Mouse (Mus musculus): ENCODE results near the gene Brpf3. TPM values are rescaled to one million over a fixed set of nuclear protein-coding genes. Genes with fewer than 3 reads are reported as not detected.

The Brpf3 gene
- polyA plus RNA-seq, 1 experiment: 42.9 TPM

DNA sequence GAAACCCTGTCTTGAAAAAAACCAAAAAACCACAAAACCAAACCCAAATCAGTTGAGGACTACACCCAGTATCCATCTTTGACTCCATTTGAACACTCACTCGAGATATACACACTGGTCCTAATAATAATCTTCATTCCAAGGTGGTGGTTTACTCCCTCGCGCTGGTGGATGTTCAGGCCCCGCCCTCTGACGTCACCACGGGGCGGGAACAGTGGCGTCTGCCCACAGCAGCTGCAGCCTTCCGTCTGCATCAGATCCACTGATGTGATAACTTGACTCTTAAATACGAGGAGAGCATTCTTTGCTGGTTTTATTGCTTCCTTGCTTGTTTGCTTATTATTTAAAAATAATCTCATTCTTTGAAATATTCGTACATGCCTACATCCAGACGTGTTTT, 81.4 kb downstream of the Brpf3 start:
- Histone ChIP-seq H3K4me3 (ENCODE audit: extremely low read depth, insufficient read depth, insufficient read length) (no peak overlapping the region), H3K4me1 (ENCODE audit: control insufficient read depth, insufficient read depth, insufficient read length) (no peaks in the 10 kb centered on the region; the same call in 1 of the 2 replicates), H3K27ac (ENCODE audit: insufficient read depth, low read length) (no peak overlapping the region), H3K36me3 (ENCODE audit: control insufficient read depth, insufficient read depth, low read length) (no peaks in the 10 kb centered on the region), H3K27me3 (ENCODE audit: control insufficient read depth, insufficient read depth, low read length) (no peaks in the 10 kb centered on the region)
- TF ChIP-seq POLR2A (IDR thresholded peaks at IDR 0.05; ENCODE audit: low read depth, low read length) (no peak), CTCF (IDR thresholded peaks at IDR 0.05; ENCODE audit: extremely low read depth, insufficient read depth, insufficient read length, insufficient replicate concordance) (no peak)
- DNase-seq (ENCODE audit: low read depth in 1 of 2, low spot score in 2 of 2): peak; percentile 64 to 66
- 3% methylated on average over 12 of the region's 12 CpGs for WGBS

DNA sequence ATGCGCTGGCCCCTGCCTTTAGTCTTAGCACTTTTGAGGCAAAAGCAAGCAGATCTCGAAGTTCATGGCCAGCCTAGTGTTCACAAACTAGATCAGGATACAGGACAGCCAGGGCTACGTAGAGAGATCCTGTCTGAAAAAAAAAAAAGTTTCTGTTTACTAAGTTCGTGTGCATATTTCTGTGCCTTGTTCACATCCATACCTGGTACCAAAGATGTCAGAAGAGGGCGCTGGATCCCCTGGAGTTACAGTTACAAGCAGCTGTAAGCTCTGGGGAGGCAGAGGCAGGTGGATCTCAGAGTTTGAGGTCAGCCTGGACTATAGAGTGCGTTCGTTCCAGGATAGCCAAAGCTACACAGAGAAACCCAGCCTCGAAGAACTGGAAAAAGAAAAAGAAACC, 81.9 kb downstream of the Brpf3 start:
- WGBS: 32% methylated on average over 8 of the region's 8 CpGs
- H3K27ac ChIP-seq (ENCODE audit: insufficient read depth, low read length): no peak overlapping the region
- H3K36me3 ChIP-seq (ENCODE audit: control insufficient read depth, insufficient read depth, low read length): no peaks in the 10 kb centered on the region
- H3K4me1 ChIP-seq (ENCODE audit: control insufficient read depth, insufficient read depth, insufficient read length): no peaks in the 10 kb centered on the region; the same call in 1 of the 2 replicates
- DNase-seq (ENCODE audit: low read depth in 1 of 2, low spot score in 2 of 2): peak in 1 of 2 experiments; percentile 43
- TF ChIP-seq POLR2A (IDR thresholded peaks at IDR 0.05; ENCODE audit: low read depth, low read length) (no peak), CTCF (IDR thresholded peaks at IDR 0.05; ENCODE audit: extremely low read depth, insufficient read depth, insufficient read length, insufficient replicate concordance) (no peak)
- H3K27me3 ChIP-seq (ENCODE audit: control insufficient read depth, insufficient read depth, low read length): no peaks in the 10 kb centered on the region
- no peak overlapping the region for H3K4me3 ChIP-seq (ENCODE audit: extremely low read depth, insufficient read depth, insufficient read length)

DNA sequence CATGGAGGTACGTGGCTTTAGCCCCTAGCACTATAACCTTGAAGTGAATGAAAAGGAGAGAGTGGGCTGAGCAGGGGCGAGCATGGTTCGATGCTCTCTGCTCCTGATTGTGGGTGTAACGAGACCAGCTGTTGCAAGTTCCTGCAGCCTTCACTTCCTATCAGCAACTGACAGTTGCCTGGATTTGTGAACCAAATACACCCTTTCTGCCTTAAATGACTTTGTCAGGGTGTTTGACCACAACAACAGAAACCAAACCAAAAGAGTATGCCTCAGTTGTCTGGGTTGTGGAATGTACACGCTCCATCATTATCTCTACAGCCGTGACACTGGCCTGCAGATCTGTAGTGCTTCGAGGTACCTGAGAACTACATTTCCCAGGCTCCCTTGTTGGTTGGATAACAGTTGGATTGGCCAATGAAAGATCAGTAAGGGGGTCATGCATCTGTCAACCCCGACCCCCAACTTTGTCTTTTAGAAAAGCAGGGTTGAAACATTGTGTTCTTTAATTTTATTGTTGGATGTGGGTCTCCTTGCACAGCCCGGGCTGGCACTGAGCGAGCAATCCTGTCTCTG, 83.1 kb downstream of the Brpf3 start:
- Histone ChIP-seq H3K4me3 (ENCODE audit: extremely low read depth, insufficient read depth, insufficient read length) (no peak overlapping the region), H3K4me1 (ENCODE audit: control insufficient read depth, insufficient read depth, insufficient read length) (no peaks in the 10 kb centered on the region; the same call in 1 of the 2 replicates), H3K36me3 (ENCODE audit: control insufficient read depth, insufficient read depth, low read length) (no peaks in the 10 kb centered on the region), H3K27ac (ENCODE audit: insufficient read depth, low read length) (no peak overlapping the region), H3K27me3 (ENCODE audit: control insufficient read depth, insufficient read depth, low read length) (no peaks in the 10 kb centered on the region)
- DNase-seq (ENCODE audit: low read depth in 1 of 2, low spot score in 2 of 2): no peak
- 39% methylated on average over 10 of the region's 10 CpGs for WGBS
- TF ChIP-seq CTCF (IDR thresholded peaks at IDR 0.05; ENCODE audit: extremely low read depth, insufficient read depth, insufficient read length, insufficient replicate concordance) (no peak), POLR2A (IDR thresholded peaks at IDR 0.05; ENCODE audit: low read depth, low read length) (no peak)

DNA sequence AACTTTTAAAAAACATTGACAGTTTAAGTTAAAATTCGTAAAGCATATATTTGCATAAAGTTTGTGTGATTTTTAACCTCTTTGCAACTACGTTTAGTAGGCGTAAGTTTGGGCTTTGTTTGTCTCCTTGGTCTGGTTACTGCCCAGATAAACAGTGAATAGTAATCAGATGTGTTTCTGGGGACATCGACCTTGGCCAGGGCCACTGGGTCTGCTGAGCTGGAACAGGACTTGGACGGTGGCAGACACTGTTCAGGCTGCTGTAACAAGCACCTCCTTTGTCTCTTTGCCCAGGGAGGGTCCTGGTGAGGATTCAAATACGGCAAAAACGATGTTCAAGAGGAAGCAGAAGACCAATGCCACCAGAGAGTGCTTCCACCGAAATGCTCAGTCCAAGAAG, 84.3 kb downstream of the Brpf3 start:
- no peaks in the 10 kb centered on the region for H3K27me3 ChIP-seq (ENCODE audit: control insufficient read depth, insufficient read depth, low read length)
- H3K36me3 ChIP-seq (ENCODE audit: control insufficient read depth, insufficient read depth, low read length): no peaks in the 10 kb centered on the region
- no peak for DNase-seq (ENCODE audit: low read depth in 1 of 2, low spot score in 2 of 2)
- no peaks in the 10 kb centered on the region; the same call in 1 of the 2 replicates for H3K4me1 ChIP-seq (ENCODE audit: control insufficient read depth, insufficient read depth, insufficient read length)
- no peak overlapping the region for H3K27ac ChIP-seq (ENCODE audit: insufficient read depth, low read length)
- H3K4me3 ChIP-seq (ENCODE audit: extremely low read depth, insufficient read depth, insufficient read length): no peak overlapping the region
- TF ChIP-seq CTCF (IDR thresholded peaks at IDR 0.05; ENCODE audit: extremely low read depth, insufficient read depth, insufficient read length, insufficient replicate concordance) (no peak), POLR2A (IDR thresholded peaks at IDR 0.05; ENCODE audit: low read depth, low read length) (no peak)
- WGBS: 86% methylated on average over 8 of the region's 8 CpGs

DNA sequence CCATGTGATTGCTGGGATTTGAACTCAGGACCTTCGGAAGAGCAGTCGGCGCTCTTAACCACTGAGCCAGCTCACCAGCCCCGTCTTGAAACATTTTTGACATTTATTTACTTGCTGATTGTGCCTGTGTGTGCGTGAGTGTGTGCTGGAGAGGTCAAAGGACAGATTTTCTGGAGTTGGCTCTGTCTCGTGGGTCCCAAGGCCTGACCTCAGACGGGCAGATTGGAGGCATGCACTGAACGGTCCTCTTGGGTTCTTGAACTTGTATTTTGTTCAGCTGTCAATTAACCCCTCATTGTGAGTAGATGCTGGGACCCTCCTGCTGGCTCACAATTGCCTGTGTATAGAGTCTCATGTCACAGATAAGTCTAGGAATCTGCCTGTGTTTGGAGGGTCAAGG, 85.4 kb downstream of the Brpf3 start:
- no peaks in the 10 kb centered on the region for H3K27me3 ChIP-seq (ENCODE audit: control insufficient read depth, insufficient read depth, low read length)
- 93% methylated on average over 8 of the region's 8 CpGs for WGBS
- no peak overlapping the region for H3K27ac ChIP-seq (ENCODE audit: insufficient read depth, low read length)
- TF ChIP-seq POLR2A (IDR thresholded peaks at IDR 0.05; ENCODE audit: low read depth, low read length): no peak
- no peak overlapping the region for H3K4me3 ChIP-seq (ENCODE audit: extremely low read depth, insufficient read depth, insufficient read length)
- DNase-seq (ENCODE audit: low read depth in 1 of 2, low spot score in 2 of 2): no peak
- H3K36me3 ChIP-seq (ENCODE audit: control insufficient read depth, insufficient read depth, low read length): no peaks in the 10 kb centered on the region
- no peaks in the 10 kb centered on the region; the same call in 1 of the 2 replicates for H3K4me1 ChIP-seq (ENCODE audit: control insufficient read depth, insufficient read depth, insufficient read length)

Other genes starting within 250 kb of the Brpf3 start
- gene Clps, start 240.3 kb upstream of the Brpf3 start, polyA plus RNA-seq (2012; rRNA removed): 8,275 and 8,966 TPM in 2 replicates
- not detected in 2 replicates for gene Lhfpl5, start 225.4 kb upstream of the Brpf3 start, polyA plus RNA-seq (2012; rRNA removed)
- 20.0 and 20.5 TPM in 2 replicates for gene Srpk1, start 178.4 kb upstream of the Brpf3 start, polyA plus RNA-seq (2012; rRNA removed)
- gene Slc26a8, start 110.9 kb upstream of the Brpf3 start, polyA plus RNA-seq (2012; rRNA removed): 0.38 and 0.40 TPM in 2 replicates
- 83.1 and 93.0 TPM in 2 replicates for gene Mapk14, start 109.8 kb upstream of the Brpf3 start, polyA plus RNA-seq (2012; rRNA removed)
- gene AC170998.1, start 75.0 kb upstream of the Brpf3 start, polyA plus RNA-seq (2012; rRNA removed): 0.28 and 0.81 TPM in 2 replicates
- 1.1 and 2.6 TPM in 2 replicates for gene Mapk13, start 31.8 kb upstream of the Brpf3 start, polyA plus RNA-seq (2012; rRNA removed)
- 0.02 TPM in 1 of 2 replicates, not detected in the other for gene Pnpla1, start 57.3 kb downstream of the Brpf3 start, polyA plus RNA-seq (2012; rRNA removed)
- 0.37 and 0.59 TPM in 2 replicates for gene 4930539E08Rik, start 114.2 kb downstream of the Brpf3 start, polyA plus RNA-seq (2012; rRNA removed)
- 0.18 and 0.28 TPM in 2 replicates for gene Pxt1, start 142.8 kb downstream of the Brpf3 start, polyA plus RNA-seq (2012; rRNA removed)
- 27.4 and 58.3 TPM in 2 replicates for gene Kctd20, start 150.9 kb downstream of the Brpf3 start, polyA plus RNA-seq (2012; rRNA removed)
- gene Stk38, start 206.9 kb downstream of the Brpf3 start, polyA plus RNA-seq (2012; rRNA removed): 119 and 149 TPM in 2 replicates
- gene Srsf3, start 231.5 kb downstream of the Brpf3 start, polyA plus RNA-seq (2012; rRNA removed): 189 and 210 TPM in 2 replicates